Mouse (Mus musculus): ENCODE results near the gene Il23r. TPM values are rescaled to one million over a fixed set of nuclear protein-coding genes. Genes with fewer than 3 reads are reported as not detected.

Gene Il23r
- not detected in 2 replicates for total RNA-seq (2023)

DNA sequence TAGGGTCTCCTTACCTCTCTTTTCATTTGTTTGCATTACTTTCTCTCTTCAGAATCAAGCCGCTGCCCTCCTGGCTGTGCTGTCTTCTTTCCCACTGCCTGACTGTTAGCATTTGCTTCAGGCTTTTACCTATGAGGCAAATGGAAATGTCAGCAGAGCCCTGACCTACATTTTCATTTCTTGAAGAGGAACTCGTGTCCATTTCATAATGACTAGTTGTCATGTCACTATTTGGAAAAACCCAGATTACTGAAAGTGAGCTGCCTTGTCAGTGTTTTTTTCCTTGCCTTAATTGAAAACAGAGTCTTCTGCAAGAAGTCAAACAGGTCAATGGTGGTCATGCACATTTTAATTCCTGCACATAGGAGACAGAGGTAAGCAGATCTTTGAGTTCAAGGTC is at the start of gene Il23r:
Il23r (minus strand) TSS at position 101 of the 400 bp plus-strand sequence.

DNA sequence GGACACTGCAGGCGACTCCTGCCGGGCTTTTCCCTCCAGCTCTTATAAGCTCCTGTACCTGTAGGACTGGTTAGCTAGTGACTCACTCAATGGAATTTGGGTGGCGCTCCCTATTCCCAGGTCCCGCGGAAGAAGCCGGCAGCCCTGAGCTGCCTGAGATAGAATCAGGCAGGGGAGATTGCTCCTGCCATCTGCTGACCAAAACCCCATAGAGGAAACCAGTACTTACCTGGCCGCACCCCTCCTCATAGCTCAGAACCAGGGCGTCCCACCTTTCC is 44.1 kb upstream of the Il23r start, which contains the start of gene Tacstd2:
Tacstd2 (minus strand) TSS at position 20 of the 278 bp plus-strand sequence.

DNA sequence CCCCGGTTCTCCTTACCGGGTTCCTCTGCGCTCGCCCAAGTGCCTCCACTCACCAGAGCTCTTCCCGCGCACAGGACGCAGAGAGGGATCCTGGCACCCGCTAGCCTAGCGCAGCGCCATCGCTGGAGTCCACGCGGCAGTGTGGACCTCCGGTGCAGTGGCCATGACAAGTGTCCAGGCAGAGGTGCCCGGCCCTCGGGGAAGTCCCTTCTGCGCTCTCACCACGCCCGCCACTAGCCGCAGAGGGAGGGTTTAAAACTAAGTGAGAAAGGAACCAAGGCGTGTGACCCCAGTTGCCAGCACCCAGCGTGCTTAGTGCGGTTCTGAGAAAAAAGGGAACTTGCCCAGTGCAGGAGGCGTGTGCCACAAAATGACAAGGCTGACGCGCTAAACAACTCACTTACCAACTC is 115.7 kb downstream of the Il23r start, which contains the start of gene Il12rb2:
Il12rb2 (minus strand) TSS at position 207 of the 410 bp plus-strand sequence.

Other genes with a start within 250 kb of the Il23r start
- gene Il12rb2, start 115.7 kb downstream of the Il23r start, total RNA-seq (2023): 1.9 and 2.9 TPM in 2 replicates
- 76.8 and 92.4 TPM in 2 replicates for gene Tacstd2, start 43.9 kb upstream of the Il23r start, total RNA-seq (2023)

All from neutrophil, adult 65 days (primary cell).